Mouse (Mus musculus): ENCODE measurements at regions not wholly inside any gene's neighbourhood (a gene's known extent, or its start where the extent isn't known, plus 50 kb on each side); places are given as distances from the start of the nearest gene placed in this dataset.

DNA sequence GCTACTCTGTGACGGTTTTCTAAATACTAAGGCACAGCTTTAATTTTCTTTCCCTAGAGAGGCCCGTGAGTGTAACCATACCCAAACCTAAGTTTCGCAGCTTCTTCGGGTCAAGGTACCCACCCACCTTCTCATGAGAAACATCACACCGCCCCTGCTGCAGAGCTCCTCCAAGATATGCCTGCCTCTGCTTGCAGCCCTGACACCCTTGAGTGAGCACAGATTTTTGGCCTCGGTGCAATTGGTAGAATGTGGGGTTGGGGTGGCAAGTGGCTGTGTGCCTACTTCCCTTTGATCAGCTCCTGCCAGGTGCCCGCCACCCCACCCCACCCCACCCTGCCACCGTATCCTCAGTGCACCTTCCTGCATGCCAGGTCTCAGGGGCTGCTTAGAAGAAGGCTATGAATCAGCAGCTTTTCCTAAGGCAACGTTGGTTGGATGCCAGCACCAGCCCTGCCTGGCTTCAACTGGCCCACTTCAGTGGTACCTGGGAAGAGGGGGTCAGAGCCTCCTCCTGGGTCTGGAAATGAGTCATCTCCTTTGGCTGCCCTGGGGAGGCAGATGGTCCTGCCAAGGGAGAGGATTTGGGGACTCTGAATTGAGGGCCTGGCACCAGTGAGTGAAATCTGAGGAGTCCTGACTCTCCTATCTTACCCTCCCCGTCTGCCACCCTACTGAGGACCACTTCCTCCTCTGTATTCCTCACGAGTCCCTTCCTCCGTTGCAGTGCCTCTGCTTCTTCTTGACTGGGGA lies 95.6 kb upstream of the Atp1a1 start:
- ATAC-seq (replicated peaks; ENCODE audit: insufficient number of reproducible peaks, low FRiP score, low TSS enrichment, poor library complexity, severe bottlenecking) = no peak

- ATAC-seq (replicated peaks; ENCODE audit: insufficient number of reproducible peaks, low FRiP score, low TSS enrichment, poor library complexity, severe bottlenecking) = no peak
These were observed 92.3 kb upstream of the Atp1a1 start for GRCm38 (mm10) chr3:101696832-101697231.

GRCm38 (mm10) chr3:101694311-101694710 lies 89.8 kb upstream of the Atp1a1 start:
- no peak for ATAC-seq (replicated peaks; ENCODE audit: insufficient number of reproducible peaks, low FRiP score, low TSS enrichment, poor library complexity, severe bottlenecking)

- no peak for ATAC-seq (replicated peaks; ENCODE audit: insufficient number of reproducible peaks, low FRiP score, low TSS enrichment, poor library complexity, severe bottlenecking)
These were observed 87.6 kb upstream of the Atp1a1 start for GRCm38 (mm10) chr3:101691937-101692604.

DNA sequence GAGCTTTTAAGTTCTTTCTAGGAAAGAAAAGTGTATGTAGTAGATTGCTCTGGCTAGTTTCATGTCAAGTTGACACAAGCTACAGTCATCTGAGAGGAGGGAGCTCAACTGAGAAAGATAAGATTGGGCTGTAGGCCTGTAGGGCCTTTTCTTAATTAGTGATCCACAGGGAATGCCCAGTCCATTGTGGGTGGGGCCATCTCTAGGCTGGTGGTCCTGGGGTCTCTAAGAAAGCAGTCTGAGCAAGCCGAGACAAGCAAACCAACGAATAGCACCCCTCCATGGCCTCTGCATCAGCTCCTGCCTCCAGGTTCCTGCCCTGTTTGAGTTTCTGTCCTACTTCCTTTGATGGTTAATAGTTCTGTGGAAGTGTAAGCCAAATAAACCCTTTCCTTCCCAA lies 86.3 kb upstream of the Atp1a1 start:
- no peak for ATAC-seq (replicated peaks; ENCODE audit: insufficient number of reproducible peaks, low FRiP score, low TSS enrichment, poor library complexity, severe bottlenecking)

GRCm38 (mm10) chr3:101690222-101690621 lies 85.7 kb upstream of the Atp1a1 start:
- ATAC-seq (replicated peaks; ENCODE audit: insufficient number of reproducible peaks, low FRiP score, low TSS enrichment, poor library complexity, severe bottlenecking) = 0 out of 2 replicates have a peak, but pooled peaks have one; percentile 9

- ATAC-seq (replicated peaks; ENCODE audit: insufficient number of reproducible peaks, low FRiP score, low TSS enrichment, poor library complexity, severe bottlenecking) = no peak
These were observed 80.7 kb upstream of the Atp1a1 start for GRCm38 (mm10) chr3:101685203-101685602.

DNA sequence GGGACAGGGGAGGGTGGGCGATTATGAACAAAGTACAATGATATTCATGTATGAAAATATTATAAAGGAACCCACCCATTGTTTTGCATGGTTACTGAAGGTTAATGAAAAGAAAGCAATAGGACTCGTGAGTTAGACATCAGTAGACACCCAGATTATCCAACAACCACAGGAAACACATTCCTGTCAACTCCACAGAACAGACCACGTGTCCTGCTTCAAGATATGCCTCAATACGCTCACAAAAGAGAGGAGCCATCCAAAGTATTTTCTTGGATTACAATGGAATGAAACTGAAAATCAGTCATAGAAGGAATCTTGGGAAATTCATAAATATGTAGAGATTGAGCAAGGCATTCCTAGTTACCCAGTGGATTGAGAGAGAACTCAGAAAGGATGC lies 68.5 kb upstream of the Atp1a1 start:
- no peak for ATAC-seq (replicated peaks; ENCODE audit: insufficient number of reproducible peaks, low FRiP score, low TSS enrichment, poor library complexity, severe bottlenecking)

DNA sequence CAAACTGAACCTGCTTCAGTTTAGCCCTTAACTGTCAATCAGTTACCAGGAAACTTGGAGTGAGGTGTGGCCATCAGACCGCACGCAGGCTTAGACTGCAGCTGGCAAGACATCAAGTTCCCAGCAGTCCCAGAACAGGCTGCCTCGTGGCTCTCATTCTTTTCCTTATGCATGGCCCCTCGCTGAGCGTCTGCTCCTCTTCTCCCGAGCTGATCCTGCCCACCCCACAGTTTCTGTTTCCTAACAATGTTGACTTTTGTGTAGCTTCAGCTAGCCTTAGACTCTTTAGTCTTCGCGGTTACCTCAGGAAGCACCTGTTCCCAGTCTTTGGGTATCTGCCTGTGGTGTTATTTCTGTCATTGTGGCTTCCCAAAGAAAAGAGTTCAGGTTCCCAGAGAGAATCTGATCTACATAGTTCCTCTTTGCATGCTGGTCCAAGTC lies 66.1 kb upstream of the Atp1a1 start:
- ATAC-seq (replicated peaks; ENCODE audit: insufficient number of reproducible peaks, low FRiP score, low TSS enrichment, poor library complexity, severe bottlenecking) = no peak

DNA sequence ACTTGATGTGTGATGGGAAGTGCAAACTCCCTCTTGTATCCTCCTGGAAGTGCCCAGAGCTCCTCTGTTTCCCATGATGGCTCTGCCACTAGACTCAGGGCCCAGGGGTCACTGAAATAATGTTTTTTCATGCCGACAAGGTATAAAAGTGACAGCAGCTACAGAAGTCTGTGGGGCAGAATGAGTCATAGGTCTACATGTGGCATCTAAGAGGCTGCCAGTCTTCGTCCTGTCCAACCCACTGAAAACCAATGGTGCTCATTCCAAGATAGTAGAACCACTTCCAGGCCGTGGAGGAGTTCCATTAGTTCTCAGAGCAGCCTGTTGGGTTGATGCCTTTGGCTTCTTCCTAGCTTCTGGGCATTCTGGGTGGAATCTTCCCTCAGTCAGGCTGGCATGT lies 65.3 kb upstream of the Atp1a1 start:
- no peak for ATAC-seq (replicated peaks; ENCODE audit: insufficient number of reproducible peaks, low FRiP score, low TSS enrichment, poor library complexity, severe bottlenecking)

DNA sequence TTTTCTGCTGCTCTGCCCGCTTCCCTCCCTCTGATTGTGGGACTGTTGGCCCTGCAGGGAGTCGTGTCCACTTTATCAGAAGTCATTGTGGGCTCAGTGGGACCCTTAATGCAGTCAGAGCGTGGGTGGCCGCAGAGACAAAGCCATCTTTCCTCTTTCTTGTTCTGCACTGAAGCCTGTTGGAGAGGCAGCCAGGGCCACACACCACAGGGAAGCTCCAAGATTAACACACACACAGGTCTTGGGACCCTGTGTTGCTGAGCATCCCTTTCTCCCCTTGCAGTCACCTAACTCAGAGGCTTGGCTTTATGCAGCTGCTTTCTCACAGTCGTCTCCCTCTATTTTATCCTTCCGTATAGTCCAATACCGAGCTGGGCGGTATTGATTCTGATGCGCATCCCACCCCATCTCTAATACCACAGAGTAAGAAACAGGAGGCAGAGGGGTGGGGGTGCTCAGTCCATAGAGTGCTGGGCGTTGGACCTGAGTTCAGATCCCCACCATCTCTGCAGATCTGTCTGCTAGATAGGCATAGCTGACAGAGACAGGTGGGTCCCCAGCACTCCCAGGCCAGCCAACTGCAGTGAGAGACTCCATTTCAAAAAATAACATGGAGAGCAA lies 63.4 kb upstream of the Atp1a1 start:
- ATAC-seq (replicated peaks; ENCODE audit: insufficient number of reproducible peaks, low FRiP score, low TSS enrichment, poor library complexity, severe bottlenecking) = no peak

DNA sequence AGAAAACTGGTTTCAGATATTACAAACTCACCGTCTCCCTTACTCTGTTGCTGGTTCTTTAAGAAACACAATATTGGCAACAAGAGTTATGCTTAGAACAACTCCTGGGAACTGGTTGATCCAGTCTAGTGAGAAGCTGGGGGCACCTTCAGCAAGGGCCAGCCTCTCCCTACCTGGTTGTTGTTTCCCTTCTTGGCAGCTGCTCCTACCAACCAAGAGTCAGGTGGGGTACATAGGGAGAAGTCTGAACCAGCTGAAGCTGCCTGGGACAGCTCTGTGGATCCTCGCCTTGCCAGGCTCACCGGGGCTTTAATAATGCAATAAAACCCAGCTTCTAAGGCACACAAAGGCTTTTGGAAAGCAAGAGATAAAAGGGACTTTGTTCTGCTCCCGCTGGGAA lies 62.7 kb upstream of the Atp1a1 start:
- no peak for ATAC-seq (replicated peaks; ENCODE audit: insufficient number of reproducible peaks, low FRiP score, low TSS enrichment, poor library complexity, severe bottlenecking)

DNA sequence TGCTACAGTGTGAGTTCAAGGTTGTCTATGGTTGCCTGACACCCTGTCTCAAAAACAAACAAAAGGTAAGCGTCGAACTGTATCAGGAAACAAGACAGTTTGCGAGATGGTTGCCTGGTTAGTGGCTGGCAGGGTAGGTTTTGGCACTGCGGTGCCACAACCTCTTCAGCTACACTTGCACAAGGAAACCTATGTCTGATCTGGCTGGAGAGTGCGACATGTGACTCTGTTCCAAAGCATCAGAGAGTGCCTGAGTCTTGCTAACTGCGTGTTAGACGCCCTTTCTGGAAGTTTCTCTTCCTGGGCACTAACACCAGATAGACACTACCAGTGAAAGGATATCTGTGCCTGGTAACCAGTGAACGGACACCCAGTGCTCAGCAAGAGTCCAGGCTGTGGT lies 62.1 kb upstream of the Atp1a1 start:
- ATAC-seq (replicated peaks; ENCODE audit: insufficient number of reproducible peaks, low FRiP score, low TSS enrichment, poor library complexity, severe bottlenecking) = no peak

- ATAC-seq (replicated peaks; ENCODE audit: insufficient number of reproducible peaks, low FRiP score, low TSS enrichment, poor library complexity, severe bottlenecking) = no peak
These were observed 56.9 kb upstream of the Atp1a1 start for GRCm38 (mm10) chr3:101661184-101661992.

GRCm38 (mm10) chr3:101660635-101661034 lies 56.2 kb upstream of the Atp1a1 start:
- no peak for ATAC-seq (replicated peaks; ENCODE audit: insufficient number of reproducible peaks, low FRiP score, low TSS enrichment, poor library complexity, severe bottlenecking)

- no peak for ATAC-seq (replicated peaks; ENCODE audit: insufficient number of reproducible peaks, low FRiP score, low TSS enrichment, poor library complexity, severe bottlenecking)
These were observed 55.7 kb upstream of the Atp1a1 start for GRCm38 (mm10) chr3:101660176-101660575.

DNA sequence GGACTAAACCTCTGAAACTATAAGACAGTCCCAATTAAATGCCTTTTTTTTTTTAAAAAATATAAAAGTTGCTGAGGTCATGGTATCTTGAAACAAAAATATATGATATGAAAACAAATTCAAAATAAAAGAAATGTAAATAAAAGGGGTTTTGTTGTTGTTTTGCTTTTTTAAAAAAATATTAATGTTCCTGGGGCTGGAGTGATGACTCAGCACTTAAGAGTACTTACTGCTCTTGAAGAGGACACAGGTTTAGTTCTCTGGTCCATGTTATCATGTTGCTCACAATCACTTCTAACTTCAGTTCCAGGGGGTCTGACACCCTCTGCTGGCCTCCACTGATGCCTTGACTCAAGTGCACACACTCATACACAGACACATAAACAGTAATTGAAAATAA lies 53.5 kb upstream of the Atp1a1 start:
- no peak for ATAC-seq (replicated peaks; ENCODE audit: insufficient number of reproducible peaks, low FRiP score, low TSS enrichment, poor library complexity, severe bottlenecking)

GRCm38 (mm10) chr3:101654720-101655119 lies 50.2 kb upstream of the Atp1a1 start:
- ATAC-seq (replicated peaks; ENCODE audit: insufficient number of reproducible peaks, low FRiP score, low TSS enrichment, poor library complexity, severe bottlenecking) = no peak
